Mouse (Mus musculus) natural killer cell, adult 2 months (primary cell): Measurements from ENCODE around the gene H2-Oa.

Experiments used
- DNase-seq, 2 experiments: peaks; one replicate each; pipeline ENCODE4 v3.0.0; 2022; ENCODE audit warnings: low spot score in 2 of 2

H2-Oa gene

DNA sequence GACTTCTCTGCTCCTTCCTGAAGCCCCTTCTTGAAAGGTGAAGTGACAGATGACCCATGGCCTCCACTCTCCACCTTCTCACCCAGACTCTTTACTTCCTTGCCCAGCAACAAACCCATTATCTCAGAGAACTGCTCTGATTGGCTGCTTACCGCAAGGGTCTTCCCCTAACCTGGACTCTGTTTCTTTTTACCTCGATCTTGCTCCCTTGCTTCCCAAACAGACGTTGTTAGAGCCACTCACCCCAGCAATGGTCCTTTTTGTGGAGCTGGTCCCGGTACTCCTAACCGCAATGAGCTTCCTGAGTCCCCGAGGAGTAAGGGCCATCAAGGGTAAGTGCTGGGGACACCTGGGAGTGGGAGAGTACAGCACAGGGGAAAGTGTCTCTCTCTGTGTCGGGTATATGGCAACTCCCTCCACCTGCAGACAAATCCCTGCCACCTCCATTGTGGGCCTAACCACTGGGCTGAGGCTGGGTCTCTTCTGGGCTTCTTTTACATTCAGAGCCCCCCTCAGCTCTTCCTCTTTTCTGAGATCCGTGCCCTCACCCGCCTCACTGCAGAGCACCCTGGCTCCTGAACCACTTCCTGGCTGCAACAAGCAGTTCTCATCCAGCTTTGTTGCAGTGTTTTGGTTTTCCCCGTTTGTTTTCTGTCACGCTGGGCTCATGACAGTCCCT lies at the start of gene H2-Oa:
Gene H2-Oa, plus strand, starts transcription at position 144 of the 679 bp plus-strand sequence.
- DNase-seq = peak in 1 of 2 experiments; percentile 51

DNA sequence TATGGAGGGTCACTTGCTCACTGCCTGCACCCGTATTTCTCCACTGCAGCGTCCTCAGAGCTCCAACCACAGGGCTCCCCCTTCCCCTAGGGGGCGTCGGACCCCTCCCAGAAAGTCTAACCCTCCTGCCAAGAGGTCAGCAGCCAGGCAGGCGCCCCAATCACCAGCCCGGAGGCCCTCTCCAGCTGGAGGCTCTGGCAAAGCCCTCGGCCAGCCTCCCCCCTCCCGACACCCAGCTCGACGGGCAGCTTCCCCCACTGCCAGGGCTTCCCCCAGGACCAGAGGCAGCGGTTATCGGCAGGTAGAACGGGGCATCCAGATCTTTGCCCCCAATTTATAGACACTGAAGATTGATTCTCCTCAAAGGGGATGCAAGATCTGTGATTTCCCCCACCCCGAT lies 46.2 kb upstream of the H2-Oa start:
- DNase-seq = no peak

DNA sequence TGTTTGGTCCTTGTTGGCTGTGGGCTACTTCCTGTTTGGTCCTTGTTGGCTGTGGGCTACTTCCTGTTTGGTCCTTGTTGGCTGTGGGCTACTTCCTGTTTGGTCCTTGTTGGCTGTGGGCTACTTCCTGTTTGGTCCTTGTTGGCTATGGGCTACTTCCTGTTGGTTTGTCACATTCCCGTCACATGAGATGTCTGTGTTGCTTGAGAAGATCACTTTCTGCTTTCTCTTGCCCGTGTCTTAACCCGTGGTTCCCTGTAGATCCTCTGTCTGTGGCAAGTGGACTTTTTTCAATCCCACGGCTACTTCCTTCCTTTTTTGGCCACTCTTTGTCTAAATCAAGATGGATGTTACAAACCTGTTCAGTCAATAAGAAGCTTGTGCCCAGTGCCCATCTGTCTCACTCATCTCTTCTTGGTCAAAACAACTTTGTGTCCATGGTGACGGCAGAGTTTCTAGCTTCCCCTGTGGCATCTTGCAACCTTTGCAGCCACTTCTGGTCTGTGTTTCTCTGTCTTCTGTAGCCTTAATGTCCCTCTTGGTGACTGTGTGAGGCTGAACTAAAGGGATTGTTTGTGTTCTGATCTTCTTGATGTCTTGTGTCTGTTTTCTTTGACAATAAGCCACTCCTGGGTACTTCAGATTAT lies 44.6 kb upstream of the H2-Oa start:
- DNase-seq = peak; percentile 51 to 55

DNA sequence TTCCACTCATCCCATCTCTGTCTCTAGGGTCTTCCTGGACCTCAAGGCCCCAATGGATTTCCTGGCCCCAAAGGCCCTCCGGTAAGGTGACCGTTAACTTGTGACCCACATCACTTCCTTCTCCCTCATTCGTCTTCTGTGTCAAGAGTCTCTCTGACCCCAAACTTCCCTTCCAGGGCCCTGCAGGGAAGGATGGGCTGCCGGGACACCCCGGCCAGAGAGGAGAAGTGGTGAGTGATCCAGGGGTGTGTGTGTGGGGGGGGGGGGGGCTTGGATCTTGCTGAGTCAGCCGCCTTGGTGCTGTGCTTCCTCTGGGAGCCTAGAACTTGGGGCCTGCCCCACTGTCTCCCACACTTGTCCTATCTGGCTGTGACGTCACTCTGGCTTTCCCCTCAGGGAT lies 34.9 kb upstream of the H2-Oa start:
- DNase-seq = no peak

DNA sequence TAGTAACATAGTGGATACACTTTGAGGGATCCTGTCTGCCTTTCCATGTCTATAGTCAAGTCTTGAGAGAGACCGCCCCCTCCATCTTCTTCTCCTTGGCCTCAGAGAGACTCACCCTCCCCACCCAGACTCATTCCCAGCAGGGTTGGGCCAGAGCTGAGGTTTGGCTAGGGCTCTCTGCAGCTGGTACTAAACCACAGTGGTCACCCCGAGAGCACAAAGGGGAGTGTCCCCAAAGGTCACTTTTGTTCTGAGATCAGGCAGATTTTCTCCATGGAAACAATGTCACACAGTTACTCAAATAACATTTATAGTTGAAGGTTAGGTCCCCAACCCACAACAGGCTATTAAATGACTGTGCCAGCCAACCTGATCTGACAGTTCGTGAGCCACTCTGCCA lies 23.3 kb upstream of the H2-Oa start:
- DNase-seq = peak in 1 of 2 experiments; percentile 54

DNA sequence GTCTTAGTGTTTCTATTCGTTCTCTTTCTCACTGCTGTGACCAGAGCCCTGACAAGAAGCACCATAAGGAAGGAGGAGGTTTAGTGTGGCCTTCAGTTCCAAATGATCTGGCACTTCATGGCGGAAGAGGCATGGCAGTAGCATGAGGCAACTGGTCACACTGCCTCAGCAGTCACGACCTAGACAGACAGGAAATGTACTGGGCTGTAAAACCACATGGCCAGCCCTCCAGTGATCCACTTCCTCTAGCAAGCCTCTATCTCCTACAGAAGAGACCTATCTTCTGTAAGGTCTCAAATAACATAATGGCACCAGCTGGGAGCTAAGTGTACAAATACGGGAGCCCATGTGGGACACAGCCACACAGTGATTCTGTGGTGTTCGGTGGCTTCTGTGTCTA lies 20.0 kb upstream of the H2-Oa start:
- DNase-seq = peak; percentile 52 to 55

DNA sequence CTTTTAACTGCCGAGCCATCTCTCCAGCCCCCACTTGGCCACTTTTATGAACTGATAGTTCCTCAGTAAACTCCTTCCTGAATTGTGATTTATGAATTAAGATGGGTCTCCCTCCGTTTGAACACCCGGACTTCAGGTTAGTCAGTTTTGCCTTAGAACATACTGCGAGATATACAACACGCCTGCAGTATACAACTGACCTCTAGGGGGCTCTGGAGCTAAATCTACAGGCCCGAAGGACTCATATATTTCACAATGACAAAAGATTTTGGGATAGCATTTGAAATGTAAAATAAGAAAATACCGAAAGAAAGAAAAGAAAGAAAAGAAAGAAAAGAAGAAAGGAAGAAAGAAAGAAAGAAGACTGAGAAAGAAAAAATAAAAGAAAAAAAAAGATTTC lies 16.9 kb upstream of the H2-Oa start:
- peak; percentile 70 to 81 for DNase-seq

DNA sequence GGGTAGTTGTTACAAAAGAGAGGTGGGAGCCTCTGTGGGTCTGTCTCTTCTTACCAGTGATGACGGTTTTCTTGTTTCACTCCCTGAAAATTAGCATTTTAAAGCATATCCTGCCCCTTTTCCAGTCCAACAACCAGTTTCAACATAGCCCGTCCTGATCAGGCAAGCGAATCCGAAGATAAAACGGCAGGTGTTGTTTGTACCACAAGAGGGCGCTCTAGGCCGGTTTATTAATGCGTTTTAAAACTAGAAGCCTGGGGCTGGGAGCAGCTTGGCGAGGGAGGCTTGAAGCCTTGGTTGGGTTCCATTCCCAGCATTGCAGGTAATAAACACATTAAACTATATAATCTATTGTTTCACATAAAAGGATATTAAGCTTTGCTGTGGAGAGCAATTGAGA lies 14.6 kb upstream of the H2-Oa start:
- DNase-seq = peak; percentile 55 to 78

DNA sequence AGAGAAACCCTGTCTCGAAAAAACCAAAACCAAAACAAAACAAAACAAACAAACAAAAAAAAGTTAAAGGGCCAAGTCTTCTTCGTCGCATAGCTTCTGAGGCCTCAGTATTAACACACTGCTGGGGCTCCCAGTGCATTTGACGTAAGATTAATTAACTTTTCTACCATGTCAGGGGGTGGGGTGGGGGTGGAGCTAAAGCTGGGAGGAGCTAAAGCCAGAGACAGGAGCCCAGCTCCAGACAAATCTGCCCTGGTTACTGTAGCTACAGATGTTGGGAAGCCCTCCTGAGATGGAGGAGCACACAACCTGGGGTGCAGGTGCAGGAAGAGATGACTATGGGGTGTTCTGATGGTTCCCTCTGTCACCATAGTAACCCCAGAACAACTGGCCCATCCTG lies 14.0 kb upstream of the H2-Oa start:
- DNase-seq = no peak

DNA sequence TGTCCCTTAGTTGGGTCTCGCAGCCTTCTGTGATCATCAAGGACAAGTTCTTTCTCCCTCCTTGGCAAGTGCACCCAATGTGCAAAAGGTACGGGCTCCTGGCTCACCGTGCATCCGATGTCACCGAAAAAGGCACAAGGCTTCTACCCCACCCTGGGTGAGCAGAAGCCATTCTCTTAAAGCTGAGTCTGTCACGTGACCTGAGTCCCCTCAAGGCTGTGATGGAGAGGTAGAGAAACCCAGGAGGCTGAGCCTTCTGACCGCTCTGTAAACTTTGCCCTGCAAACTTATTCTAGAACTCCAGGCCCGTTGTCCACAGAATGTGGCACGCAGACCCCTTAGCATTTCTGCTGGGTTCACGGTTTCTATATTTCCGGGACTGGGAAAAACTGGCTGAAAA lies 13.1 kb upstream of the H2-Oa start:
- DNase-seq = no peak

DNA sequence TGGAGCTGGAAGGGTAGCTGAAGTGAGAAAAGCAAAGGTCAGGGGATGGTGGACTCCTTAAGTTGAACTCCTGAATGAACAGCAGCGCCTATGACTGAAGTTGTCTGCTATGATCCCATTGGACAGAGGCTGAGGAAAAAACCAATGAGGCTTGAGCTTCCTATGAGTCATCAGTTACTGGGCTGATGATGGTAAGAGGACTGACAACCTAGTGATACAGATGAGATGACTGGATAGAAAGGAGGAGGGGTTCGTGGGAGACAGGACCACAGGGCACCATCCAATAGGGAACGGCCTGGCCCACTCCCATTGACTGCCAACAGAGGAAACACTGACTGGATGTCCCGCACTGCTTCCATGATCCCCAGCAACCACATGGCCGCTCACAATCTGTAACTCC lies 12.5 kb upstream of the H2-Oa start:
- peak in 1 of 2 experiments; percentile 52 for DNase-seq

DNA sequence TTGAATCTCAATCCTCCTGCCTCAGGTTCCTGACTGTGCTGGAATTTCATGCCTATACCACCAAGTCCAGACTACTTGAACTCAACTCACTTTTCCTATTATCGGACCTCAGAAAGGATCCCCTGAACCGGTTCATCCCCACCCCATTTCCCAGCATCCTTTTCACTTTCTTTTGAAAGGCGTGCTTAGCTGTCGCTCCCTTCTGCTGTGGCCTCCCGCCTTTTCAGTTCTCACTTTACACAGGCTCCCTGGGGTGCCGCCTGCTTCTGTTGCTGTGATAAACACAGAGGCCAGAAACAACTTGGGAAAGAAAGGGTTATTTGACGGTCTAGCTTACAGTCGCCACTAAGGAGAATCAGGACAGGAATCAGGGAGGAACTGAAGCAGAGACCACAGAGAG lies 9.0 kb upstream of the H2-Oa start:
- no peak for DNase-seq

DNA sequence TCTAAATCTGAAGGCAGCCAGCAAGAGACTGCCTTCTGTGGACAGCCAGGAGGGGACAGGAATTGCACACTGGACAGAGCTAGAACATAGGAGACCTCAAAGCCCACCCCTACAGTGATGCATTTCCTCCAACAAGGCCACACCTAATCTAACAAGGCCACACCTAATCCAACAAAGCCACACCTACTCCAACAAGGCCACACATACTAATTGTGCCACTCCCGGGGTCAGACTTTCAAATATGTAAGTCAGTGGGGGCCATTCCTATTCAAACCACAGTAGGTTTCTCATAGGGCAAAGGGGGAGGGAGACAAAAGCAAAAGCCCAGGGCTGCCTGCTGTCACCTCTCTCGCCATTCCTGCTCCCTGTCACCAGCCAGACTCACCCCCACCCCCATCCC lies 4.8 kb upstream of the H2-Oa start:
- no peak for DNase-seq

DNA sequence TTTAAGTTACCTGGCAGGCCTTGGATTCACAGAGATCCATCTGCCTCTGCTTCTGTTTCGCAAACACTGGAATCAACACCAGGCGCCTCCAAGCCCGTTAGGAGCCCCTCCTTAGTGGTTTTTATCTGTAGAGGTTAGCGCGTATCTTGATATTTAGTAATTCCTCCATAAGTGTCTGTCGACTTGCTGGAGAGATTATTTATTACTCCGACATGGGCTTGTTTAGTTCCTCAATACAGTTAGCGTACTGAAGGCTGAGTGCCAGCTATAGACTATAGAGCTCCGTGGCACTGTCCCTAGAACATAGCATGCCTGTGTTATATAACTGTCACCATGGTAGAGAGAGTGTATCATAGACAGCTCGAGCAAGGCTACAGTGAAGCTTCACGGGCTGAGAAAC lies 4.0 kb upstream of the H2-Oa start:
- no peak for DNase-seq

DNA sequence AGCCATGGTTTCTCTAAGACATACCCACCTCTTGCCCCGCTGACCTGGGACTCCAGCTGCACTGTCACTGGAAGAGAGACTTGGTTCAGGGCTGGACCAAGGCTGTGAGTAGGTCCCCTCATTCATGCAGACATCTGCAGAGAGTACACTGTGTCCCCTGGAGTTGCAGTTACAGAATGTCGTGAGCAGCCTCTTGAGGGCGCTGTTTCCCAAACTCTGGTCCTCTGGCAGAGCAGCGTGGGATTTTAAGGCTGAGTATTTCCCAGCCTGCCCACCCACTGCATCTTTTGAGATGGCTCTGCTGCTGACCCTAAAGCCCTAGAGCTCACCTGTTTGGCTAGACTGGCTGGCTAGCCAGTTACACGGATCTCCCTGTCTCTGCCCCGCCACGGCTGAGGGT lies 1.2 kb upstream of the H2-Oa start:
- DNase-seq = peak; percentile 36 to 70

DNA sequence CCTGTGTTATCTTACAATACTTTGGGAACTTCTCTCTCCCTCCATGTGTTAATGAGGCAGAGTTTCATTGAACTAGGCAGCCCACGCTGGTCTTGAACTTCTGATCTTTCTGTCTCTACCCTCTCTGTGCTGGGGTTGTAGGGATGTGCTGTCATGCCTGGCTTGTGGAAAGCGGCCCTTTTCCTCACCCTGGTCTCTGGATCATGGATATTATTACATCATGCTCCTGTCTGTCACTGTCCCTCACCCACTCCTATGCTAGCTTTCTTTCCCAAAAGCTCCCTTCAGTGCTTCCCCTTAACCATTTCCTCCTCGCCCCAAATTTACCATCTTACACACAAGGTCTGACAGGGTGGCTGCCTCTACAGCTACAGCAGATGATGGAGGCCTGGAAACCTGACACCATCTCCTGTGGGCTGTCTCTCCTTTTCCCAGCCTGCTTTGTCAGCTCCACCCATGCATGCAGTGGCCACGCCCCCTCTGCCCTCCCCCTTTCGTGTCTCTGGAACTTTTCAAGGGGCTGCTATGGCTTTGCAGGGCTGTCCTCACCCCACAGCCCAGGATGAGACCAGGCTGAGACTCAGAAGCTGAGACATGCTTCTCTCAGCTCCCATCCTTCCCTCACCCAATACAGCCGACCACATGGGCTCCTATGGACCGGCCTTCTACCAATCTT lies 1.2 kb downstream of the H2-Oa start:
- no peak for DNase-seq

DNA sequence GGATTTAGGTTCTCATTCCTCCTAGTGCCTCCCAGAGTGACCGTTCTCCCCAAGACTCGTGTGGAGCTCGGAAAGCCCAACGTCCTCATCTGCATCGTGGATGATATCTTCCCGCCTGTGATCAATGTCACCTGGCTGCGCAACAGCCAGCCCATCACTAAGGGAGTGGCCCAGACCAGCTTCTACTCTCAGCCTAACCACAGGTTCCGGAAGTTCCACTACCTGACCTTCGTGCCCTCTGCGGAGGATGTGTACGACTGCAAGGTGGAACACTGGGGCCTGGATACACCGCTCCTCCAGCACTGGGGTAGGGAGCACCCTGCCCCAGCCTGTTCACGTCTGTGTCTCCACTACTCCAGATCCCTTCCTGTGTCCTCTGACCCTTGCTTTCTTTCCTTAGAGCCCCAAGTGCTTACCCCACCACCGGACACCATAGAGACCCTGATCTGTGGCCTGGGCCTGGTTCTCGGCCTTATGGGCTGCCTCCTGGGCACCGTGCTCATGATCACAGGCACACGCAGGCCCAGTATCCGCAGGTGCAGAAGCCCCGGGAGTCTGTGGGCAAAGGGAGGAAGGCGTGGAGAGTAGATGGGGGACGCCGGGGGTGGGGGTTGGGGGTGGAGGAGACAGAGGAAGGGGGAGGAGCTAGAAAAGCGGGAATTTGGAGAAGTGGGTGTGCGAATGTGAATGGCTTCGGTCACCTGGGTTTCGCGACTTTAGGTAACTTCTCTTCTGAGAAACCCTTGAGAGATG lies 2.3 kb downstream of the H2-Oa start:
- no peak for DNase-seq

DNA sequence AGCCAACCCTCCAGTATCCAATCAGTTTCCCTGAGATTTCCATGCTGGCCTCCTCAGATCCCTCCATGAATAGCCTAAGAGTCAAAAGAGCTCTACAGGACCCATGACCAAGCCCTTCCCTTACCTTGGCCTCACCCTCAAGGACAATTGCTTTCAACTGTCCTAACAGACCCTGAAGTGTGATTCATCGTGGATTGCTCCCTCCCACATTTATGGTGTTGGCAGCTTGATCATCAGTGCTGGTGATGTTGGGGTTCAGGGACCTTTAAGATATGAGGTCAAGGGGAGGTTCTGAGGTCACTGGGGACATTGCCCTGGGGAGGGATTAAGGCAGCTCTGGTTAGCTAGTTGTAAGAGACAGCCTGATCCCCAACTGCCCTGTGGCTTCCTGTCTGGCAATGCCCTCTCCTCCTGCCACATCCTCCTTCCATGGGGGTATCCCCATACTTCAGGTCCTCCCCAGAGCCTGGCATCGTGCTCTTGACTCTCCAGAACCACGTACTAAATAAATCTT lies 4.4 kb downstream of the H2-Oa start:
- no peak for DNase-seq

DNA sequence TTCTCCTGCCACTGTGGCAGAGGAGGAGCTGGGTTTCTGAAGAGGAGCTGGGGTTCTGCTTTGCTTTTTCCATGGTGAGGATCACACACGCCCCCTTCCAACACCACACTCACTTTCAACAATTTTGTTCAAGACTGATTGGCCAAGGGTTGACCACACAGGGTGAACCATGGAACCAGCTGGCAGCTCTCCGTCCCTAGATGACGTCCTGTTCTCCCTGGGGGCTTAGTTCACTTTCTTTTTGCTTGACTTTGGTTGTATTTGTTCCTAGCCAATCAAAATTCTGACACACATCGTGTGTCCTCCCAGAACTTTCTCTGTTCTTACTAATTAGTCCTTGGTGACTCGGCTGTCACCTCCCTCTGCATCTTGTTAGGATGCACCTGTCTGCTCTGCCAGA lies 5.1 kb downstream of the H2-Oa start:
- no peak for DNase-seq

DNA sequence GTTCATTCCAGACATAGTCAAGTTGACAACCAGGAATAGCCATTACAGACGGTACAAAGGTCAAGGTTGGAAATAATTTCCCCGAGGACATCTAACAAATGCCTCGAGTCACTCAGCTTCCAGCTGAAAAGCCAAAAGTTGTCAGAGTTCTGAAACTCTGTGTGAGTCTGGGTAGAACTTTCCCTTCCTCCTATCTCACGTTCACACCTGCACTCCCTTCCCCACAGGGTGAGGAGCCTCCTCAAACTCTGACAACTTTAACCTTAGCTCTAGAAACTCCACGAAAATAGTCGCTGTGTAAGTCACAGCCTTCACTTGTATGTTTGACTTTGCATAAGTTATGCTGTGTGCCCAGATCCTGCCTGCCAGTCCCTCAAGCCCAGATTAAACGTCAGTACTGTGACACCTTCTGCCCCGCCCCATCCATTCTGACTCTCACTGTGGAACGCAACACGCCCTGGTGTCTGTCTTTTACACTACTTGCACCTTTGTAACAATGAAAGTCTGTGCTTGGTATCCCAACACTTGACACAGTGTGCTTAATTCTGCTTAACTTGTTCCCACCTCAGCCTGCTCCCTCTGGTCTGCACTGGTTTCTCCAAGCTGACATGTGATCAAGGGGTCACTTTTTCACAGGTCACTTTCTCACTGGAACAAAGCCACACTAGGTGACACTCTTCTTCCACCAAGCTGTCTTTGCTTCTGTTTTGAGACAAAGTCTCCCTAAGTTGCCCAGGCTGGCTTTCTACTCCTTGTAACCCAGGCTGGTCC lies 6.8 kb downstream of the H2-Oa start:
- DNase-seq = no peak

DNA sequence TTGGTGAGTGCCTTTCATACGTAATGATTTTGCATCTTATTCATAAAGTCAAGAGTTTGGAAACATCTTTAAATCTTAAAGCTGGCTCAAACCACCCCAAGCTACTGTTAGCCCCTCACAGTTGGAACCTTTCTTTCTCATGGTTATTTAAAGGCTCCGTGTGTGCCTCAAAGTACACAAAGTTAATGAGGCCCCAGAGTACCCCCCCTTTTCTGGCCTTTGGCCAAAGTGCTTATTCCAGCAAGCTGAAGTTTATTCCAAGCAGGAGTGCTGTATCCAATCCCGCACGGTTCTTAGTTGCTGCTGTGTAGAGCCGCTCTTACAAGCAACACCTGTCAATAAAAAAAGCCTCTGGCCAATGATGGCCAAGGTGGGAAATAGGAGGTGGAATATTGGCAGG lies 7.4 kb downstream of the H2-Oa start:
- no peak for DNase-seq
